Mouse (Mus musculus): ENCODE data around the gene Slc16a5. TPM values are rescaled to one million over a fixed set of nuclear protein-coding genes. Genes with fewer than 3 reads are reported as not detected.

Slc16a5 gene
- polyA plus RNA-seq, 1 experiment from 2014 or later, result 0.08 TPM

GRCm38 (mm10) chr11:115506586-115506985, 44.3 kb downstream of the Slc16a5 start:
- Histone ChIP-seq H3K4me1 (replicated peaks) (peaks cover 70% of the 10 kb centered on the region), H3K9ac (peak overlapping the region; percentile 57), H3K36me3 (replicated peaks) (peaks cover 34% of the 10 kb centered on the region)

GRCm38 (mm10) chr11:115508061-115508460, 45.8 kb downstream of the Slc16a5 start:
- peak overlapping the region; percentile 32 for H3K4me2 ChIP-seq
- no peak for ATAC-seq (ENCODE audit: insufficient read depth)
- no peak overlapping the region for H3K9ac ChIP-seq
- no peaks in the 10 kb centered on the region for H3K9me3 ChIP-seq (replicated peaks)
- H3K4me3 ChIP-seq (replicated peaks), result no peak overlapping the region
- peaks cover 85% of the 10 kb centered on the region for H3K4me1 ChIP-seq (replicated peaks)
- no peaks in the 10 kb centered on the region for H3K27me3 ChIP-seq
- WGBS (ENCODE audit: insufficient replicate concordance), result 34% methylated on average over 2 of the region's 2 CpGs
- peaks cover 20% of the 10 kb centered on the region for H3K36me3 ChIP-seq (replicated peaks)
- peak overlapping the region; percentile 89 for H3K27ac ChIP-seq (replicated peaks)

More at GRCm38 (mm10) chr11:115506586-115506985, 44.3 kb downstream of the Slc16a5 start:
- peak; percentile 74 for ATAC-seq (ENCODE audit: insufficient read depth)
- H3K27ac ChIP-seq (replicated peaks), result peak overlapping the region; percentile 89
- no peaks in the 10 kb centered on the region for H3K27me3 ChIP-seq
- no peaks in the 10 kb centered on the region for H3K9me3 ChIP-seq (replicated peaks)
- peak overlapping the region; percentile 34 for H3K4me3 ChIP-seq (replicated peaks)
- 17% methylated on average over 3 of the region's 3 CpGs for WGBS (ENCODE audit: insufficient replicate concordance)
- H3K4me2 ChIP-seq, result peak overlapping the region; percentile 72

GRCm38 (mm10) chr11:115509773-115510506, 47.7 kb downstream of the Slc16a5 start:
- Histone ChIP-seq H3K9ac (peak overlapping the region; percentile 42), H3K4me3 (replicated peaks) (peak overlapping the region; percentile 91), H3K36me3 (replicated peaks) (peaks cover 4% of the 10 kb centered on the region), H3K27me3 (no peaks in the 10 kb centered on the region), H3K4me2 (peak overlapping the region; percentile 78), H3K9me3 (replicated peaks) (no peaks in the 10 kb centered on the region), H3K27ac (replicated peaks) (peak overlapping the region; percentile 89), H3K4me1 (replicated peaks) (peaks cover 85% of the 10 kb centered on the region)
- 40% methylated on average over 6 of the region's 6 CpGs for WGBS (ENCODE audit: insufficient replicate concordance)
- ATAC-seq (ENCODE audit: insufficient read depth), result peak; percentile 31

GRCm38 (mm10) chr11:115510507-115510888, 48.2 kb downstream of the Slc16a5 start:
- H3K36me3 ChIP-seq (replicated peaks), result no peaks in the 10 kb centered on the region
- H3K4me2 ChIP-seq, result peak overlapping the region; percentile 78
- H3K4me1 ChIP-seq (replicated peaks), result peaks cover 83% of the 10 kb centered on the region
- WGBS (ENCODE audit: insufficient replicate concordance), result 14% methylated on average over 5 of the region's 5 CpGs
- H3K9me3 ChIP-seq (replicated peaks), result no peaks in the 10 kb centered on the region
- H3K4me3 ChIP-seq (replicated peaks), result peak overlapping the region; percentile 91
- H3K27ac ChIP-seq (replicated peaks), result peak overlapping the region; percentile 89
- H3K27me3 ChIP-seq, result no peaks in the 10 kb centered on the region
- ATAC-seq (ENCODE audit: insufficient read depth), result no peak
- peak overlapping the region; percentile 42 for H3K9ac ChIP-seq

GRCm38 (mm10) chr11:115511121-115511520, 48.8 kb downstream of the Slc16a5 start:
- Histone ChIP-seq H3K36me3 (replicated peaks) (no peaks in the 10 kb centered on the region), H3K9me3 (replicated peaks) (no peaks in the 10 kb centered on the region), H3K9ac (peak overlapping the region; percentile 95), H3K27ac (replicated peaks) (peak overlapping the region; percentile 89), H3K4me1 (replicated peaks) (peaks cover 77% of the 10 kb centered on the region), H3K4me2 (peak overlapping the region; percentile 78), H3K4me3 (replicated peaks) (peak overlapping the region; percentile 91), H3K27me3 (no peaks in the 10 kb centered on the region)
- peak; percentile 60 for ATAC-seq (ENCODE audit: insufficient read depth)
- 22% methylated on average over 2 of the region's 2 CpGs for WGBS (ENCODE audit: insufficient replicate concordance)

GRCm38 (mm10) chr11:115512004-115512403, 49.7 kb downstream of the Slc16a5 start:
- H3K9me3 ChIP-seq (replicated peaks), result no peaks in the 10 kb centered on the region
- H3K4me1 ChIP-seq (replicated peaks), result peaks cover 68% of the 10 kb centered on the region
- H3K36me3 ChIP-seq (replicated peaks), result no peaks in the 10 kb centered on the region
- peak overlapping the region; percentile 91 for H3K4me3 ChIP-seq (replicated peaks)
- no peaks in the 10 kb centered on the region for H3K27me3 ChIP-seq
- 37% methylated on average over 3 of the region's 3 CpGs for WGBS (ENCODE audit: insufficient replicate concordance)
- peak overlapping the region; percentile 95 for H3K9ac ChIP-seq
- ATAC-seq (ENCODE audit: insufficient read depth), result no peak
- H3K4me2 ChIP-seq, result peak overlapping the region; percentile 78
- H3K27ac ChIP-seq (replicated peaks), result peak overlapping the region; percentile 89

- Histone ChIP-seq H3K4me2 (peak overlapping the region; percentile 78), H3K9ac (peak overlapping the region; percentile 95), H3K36me3 (replicated peaks) (no peaks in the 10 kb centered on the region), H3K4me1 (replicated peaks) (peaks cover 62% of the 10 kb centered on the region), H3K27ac (replicated peaks) (peak overlapping the region; percentile 89), H3K27me3 (no peaks in the 10 kb centered on the region), H3K9me3 (replicated peaks) (no peaks in the 10 kb centered on the region), H3K4me3 (replicated peaks) (peak overlapping the region; percentile 91)
- 19% methylated on average over 8 of the region's 8 CpGs for WGBS (ENCODE audit: insufficient replicate concordance)
- ATAC-seq (ENCODE audit: insufficient read depth), result no peak
Measured at GRCm38 (mm10) chr11:115512407-115513183, 50.3 kb downstream of the Slc16a5 start.

- Histone ChIP-seq H3K4me2 (peak overlapping the region; percentile 78), H3K9me3 (replicated peaks) (no peaks in the 10 kb centered on the region), H3K27me3 (no peaks in the 10 kb centered on the region), H3K27ac (replicated peaks) (peak overlapping the region; percentile 89), H3K4me1 (replicated peaks) (peaks cover 52% of the 10 kb centered on the region), H3K36me3 (replicated peaks) (no peaks in the 10 kb centered on the region), H3K9ac (peak overlapping the region; percentile 95), H3K4me3 (replicated peaks) (peak overlapping the region; percentile 91)
- peak; percentile 65 for ATAC-seq (ENCODE audit: insufficient read depth)
- 0% methylated on average over 57 of the region's 57 CpGs for WGBS (ENCODE audit: insufficient replicate concordance)
Measured at GRCm38 (mm10) chr11:115513271-115514237, 51.3 kb downstream of the Slc16a5 start.

- peak within 1 kb of the TSS; percentile 95 for H3K9ac ChIP-seq
- H3K4me1 ChIP-seq (replicated peaks), result peaks cover 51% of the 10 kb centered on the region
- under 1% methylated on average over 24 of the region's 24 CpGs for WGBS (ENCODE audit: insufficient replicate concordance)
- H3K36me3 ChIP-seq (replicated peaks), result no peaks in the 10 kb centered on the region
- H3K4me2 ChIP-seq, result peak within 1 kb of the TSS; percentile 78
- peak within 1 kb of the TSS; percentile 91 for H3K4me3 ChIP-seq (replicated peaks)
- no peaks in the 10 kb centered on the region for H3K27me3 ChIP-seq
- no peaks in the 10 kb centered on the region for H3K9me3 ChIP-seq (replicated peaks)
- peak; percentile 82 for ATAC-seq (ENCODE audit: insufficient read depth)
- H3K27ac ChIP-seq (replicated peaks), result peak within 1 kb of the TSS; percentile 89
Measured at GRCm38 (mm10) chr11:115514238-115514663, 52.0 kb downstream of the Slc16a5 start, which contains the start of gene Jpt1. TSS of gene Jpt1 (minus strand) at chr11:115514387.

- WGBS (ENCODE audit: insufficient replicate concordance), result 64% methylated on average over 6 of the region's 6 CpGs
- Histone ChIP-seq H3K36me3 (replicated peaks) (no peaks in the 10 kb centered on the region), H3K27ac (replicated peaks) (no peak overlapping the region), H3K4me1 (replicated peaks) (peaks cover 43% of the 10 kb centered on the region), H3K4me2 (0 out of 2 replicates have a peak overlapping the region, but pooled peaks have one; percentile 8), H3K9ac (no peak overlapping the region), H3K27me3 (no peaks in the 10 kb centered on the region), H3K4me3 (replicated peaks) (no peak overlapping the region), H3K9me3 (replicated peaks) (no peaks in the 10 kb centered on the region)
- ATAC-seq (ENCODE audit: insufficient read depth), result no peak
Measured at GRCm38 (mm10) chr11:115515021-115515420, 52.7 kb downstream of the Slc16a5 start.

Measured in liver, embryonic 15.5 days (tissue).